Mouse (Mus musculus) MEL (cell line): ENCODE measurements at regions not wholly inside any gene's neighbourhood (a gene's known extent, or its start where the extent isn't known, plus 50 kb on each side); places are given as distances from the start of the nearest gene placed in this dataset.

Experiments used
- DNase-seq: peaks from one replicate; pipeline ENCODE4 v3.0.0; 2011; ENCODE audit warnings: low read depth, low spot score
- H3K27ac ChIP-seq: 2 replicates; pipeline ENCODE4 v1.5.1; 2012; ENCODE audit warnings: low read depth, mild to moderate bottlenecking, control low read depth, low read length, moderate library complexity; ENCODE audit not compliant: control insufficient read depth
- H3K27me3 ChIP-seq, 2 experiments: fragments of 150-350 bp in 1 of 2; sonication (generic) in 1 of 2; 2 replicates each; pipeline ENCODE4 v1.6.1; 2012; ENCODE audit warnings: low read length in 2 of 2, mild to moderate bottlenecking in 2 of 2, improper control_type of control experiment in 1 of 2, moderate library complexity in 1 of 2; ENCODE audit not compliant: insufficient read depth in 2 of 2, control insufficient read depth in 1 of 2
- H3K36me3 ChIP-seq, 2 experiments: 2 replicates each; pipeline ENCODE4 v1.6.1; 2012 to 2014; ENCODE audit warnings: low read length in 2 of 2, improper control_type of control experiment in 1 of 2, inconsistent platforms in 1 of 2, mild to moderate bottlenecking in 1 of 2; ENCODE audit not compliant: insufficient read depth in 2 of 2, control insufficient read depth in 1 of 2
- H3K4me1 ChIP-seq, 2 experiments: fragments of 150-350 bp in 1 of 2; sonication (generic) in 1 of 2; 2 replicates each; pipeline ENCODE4 v1.6.1; 2012; ENCODE audit warnings: low read length in 2 of 2, improper control_type of control experiment in 1 of 2, mild to moderate bottlenecking in 1 of 2; ENCODE audit not compliant: insufficient read depth in 2 of 2, control insufficient read depth in 1 of 2
- H3K4me3 ChIP-seq, 2 experiments: fragments of 150-350 bp in 1 of 2; sonication (generic) in 1 of 2; 2 replicates each; pipeline ENCODE4 v1.5.1; 2012; ENCODE audit warnings: low read depth in 2 of 2, low read length in 2 of 2, mild to moderate bottlenecking in 2 of 2, moderate library complexity in 2 of 2, control low read depth in 1 of 2, improper control_type of control experiment in 1 of 2; ENCODE audit not compliant: control insufficient read depth in 1 of 2, insufficient read depth in 1 of 2
- H3K79me2 ChIP-seq: 2 replicates; pipeline ENCODE4 v1.6.1; 2012; ENCODE audit warnings: mild to moderate bottlenecking, low read length, moderate library complexity; ENCODE audit not compliant: control insufficient read depth, poor library complexity, insufficient read depth
- H3K9ac ChIP-seq: 2 replicates; pipeline ENCODE4 v1.6.1; 2012; ENCODE audit warnings: low read depth, mild to moderate bottlenecking, control low read depth, low read length, moderate library complexity; ENCODE audit not compliant: control insufficient read depth, poor library complexity, severe bottlenecking
- H3K9me3 ChIP-seq: fragments of 150-350 bp; sonication (generic); replicated peaks from 2 replicates; pipeline ENCODE4 v1.6.1; 2012; ENCODE audit warnings: mild to moderate bottlenecking, low read length, improper control_type of control experiment, moderate library complexity; ENCODE audit not compliant: insufficient read depth
- BHLHE40 ChIP-seq: IDR thresholded peaks from 2 replicates; pipeline ENCODE4 v1.6.1; 2012; ENCODE audit warnings: low read depth, mild to moderate bottlenecking, inconsistent platforms, low read length, improper control_type of control experiment, borderline replicate concordance
- CHD1 ChIP-seq: IDR thresholded peaks from 2 replicates; pipeline ENCODE4 v1.6.1; 2012; ENCODE audit warnings: low read depth, mild to moderate bottlenecking, inconsistent platforms, low read length, improper control_type of control experiment
- CTCF ChIP-seq, 3 experiments: IDR thresholded peaks in 2 of 3; conservative IDR thresholded peaks in 1 of 3; 2 replicates each; pipeline ENCODE4 v1.5.1; 2011 to 2012; ENCODE audit warnings: low read length in 3 of 3, low read depth in 2 of 3, mild to moderate bottlenecking in 2 of 3, improper control_type of control experiment in 1 of 3, inconsistent platforms in 1 of 3, mixed read lengths in 1 of 3, moderate library complexity in 1 of 3; ENCODE audit not compliant: control insufficient read depth in 1 of 3, insufficient read depth in 1 of 3, poor library complexity in 1 of 3, severe bottlenecking in 1 of 3
- E2F4 ChIP-seq: IDR thresholded peaks from 2 replicates; pipeline ENCODE4 v1.6.1; 2011; ENCODE audit warnings: low read depth, low read length, improper control_type of control experiment, borderline replicate concordance
- ELF1 ChIP-seq: IDR thresholded peaks from 2 replicates; pipeline ENCODE4 v1.6.1; 2014; ENCODE audit warnings: low read depth, mild to moderate bottlenecking, inconsistent platforms, low read length, improper control_type of control experiment, moderate library complexity
- EP300 ChIP-seq, 2 experiments: IDR thresholded peaks; 2 replicates each; pipeline ENCODE4 v1.6.1; 2011; ENCODE audit warnings: improper control_type of control experiment in 2 of 2, low read length in 2 of 2, low read depth in 1 of 2, mild to moderate bottlenecking in 1 of 2
- ETS1 ChIP-seq: IDR thresholded peaks from 2 replicates; pipeline ENCODE4 v1.6.1; 2012; ENCODE audit warnings: low read depth, mild to moderate bottlenecking, inconsistent platforms, low read length, improper control_type of control experiment, moderate library complexity
- GATA1 ChIP-seq: IDR thresholded peaks from 2 replicates; pipeline ENCODE4 v1.6.1; 2011; ENCODE audit warnings: low read depth, low read length, improper control_type of control experiment
- KAT2A ChIP-seq: conservative IDR thresholded peaks from 2 replicates; pipeline ENCODE4 v1.6.1; 2012; ENCODE audit warnings: low read depth, low read length, improper control_type of control experiment, inconsistent platforms
- MAFK ChIP-seq: IDR thresholded peaks from 2 replicates; pipeline ENCODE4 v1.6.1; 2011; ENCODE audit warnings: low read depth, mild to moderate bottlenecking, low read length, improper control_type of control experiment, borderline replicate concordance
- MYB ChIP-seq: IDR thresholded peaks from 2 replicates; pipeline ENCODE4 v1.6.1; 2011; ENCODE audit warnings: mild to moderate bottlenecking, low read depth, low read length, improper control_type of control experiment
- MYC ChIP-seq: IDR thresholded peaks from 2 replicates; pipeline ENCODE4 v1.6.1; 2011; ENCODE audit warnings: low read depth, mild to moderate bottlenecking, low read length, improper control_type of control experiment, moderate library complexity
- NELFE ChIP-seq: IDR thresholded peaks from 2 replicates; pipeline ENCODE4 v1.6.1; 2011; ENCODE audit warnings: low read depth, low read length, improper control_type of control experiment
- POLR2A ChIP-seq, 2 experiments: IDR thresholded peaks; 2 replicates each; pipeline ENCODE4 v1.6.1; 2011 to 2012; ENCODE audit warnings: low read length in 2 of 2, mild to moderate bottlenecking in 2 of 2, control low read depth in 1 of 2, improper control_type of control experiment in 1 of 2, low read depth in 1 of 2, moderate library complexity in 1 of 2; ENCODE audit not compliant: control insufficient read depth in 1 of 2, insufficient read depth in 1 of 2, poor library complexity in 1 of 2
- POLR2AphosphoS5 ChIP-seq: IDR thresholded peaks from 2 replicates; pipeline ENCODE4 v1.6.1; 2012; ENCODE audit warnings: low read depth, borderline replicate concordance, mild to moderate bottlenecking, inconsistent platforms, low read length, moderate library complexity, mixed read lengths
- RAD21 ChIP-seq: IDR thresholded peaks from 2 replicates; pipeline ENCODE4 v1.6.1; 2011; ENCODE audit warnings: mild to moderate bottlenecking, low read depth, low read length, improper control_type of control experiment
- RCOR1 ChIP-seq: IDR thresholded peaks from 2 replicates; pipeline ENCODE4 v1.6.1; 2012; ENCODE audit warnings: low read depth, mild to moderate bottlenecking, inconsistent platforms, low read length, improper control_type of control experiment
- SMC3 ChIP-seq: IDR thresholded peaks from 2 replicates; pipeline ENCODE4 v1.6.1; 2011; ENCODE audit warnings: low read depth, low read length, improper control_type of control experiment
- TAL1 ChIP-seq: IDR thresholded peaks from 2 replicates; pipeline ENCODE4 v1.6.1; 2012; ENCODE audit warnings: mild to moderate bottlenecking, inconsistent platforms, low read length, moderate library complexity, mixed read lengths
- UBTF ChIP-seq: IDR thresholded peaks from 2 replicates; pipeline ENCODE4 v1.6.1; 2012; ENCODE audit warnings: low read depth, mild to moderate bottlenecking, inconsistent platforms, low read length, improper control_type of control experiment, moderate library complexity, borderline replicate concordance; ENCODE audit not compliant: insufficient read depth
- USF1 ChIP-seq: IDR thresholded peaks from 2 replicates; pipeline ENCODE4 v1.6.1; 2014; ENCODE audit warnings: low read depth, mild to moderate bottlenecking, inconsistent platforms, low read length, improper control_type of control experiment, moderate library complexity
- ZC3H11A ChIP-seq: IDR thresholded peaks from 2 replicates; pipeline ENCODE4 v1.6.1; 2012; ENCODE audit warnings: low read depth, mild to moderate bottlenecking, inconsistent platforms, low read length, improper control_type of control experiment
- ZKSCAN1 ChIP-seq: IDR thresholded peaks from 2 replicates; pipeline ENCODE4 v1.6.1; 2012; ENCODE audit warnings: low read depth, mild to moderate bottlenecking, inconsistent platforms, low read length, improper control_type of control experiment, moderate library complexity
- ZMIZ1 ChIP-seq: IDR thresholded peaks from 2 replicates; pipeline ENCODE4 v1.6.1; 2012; ENCODE audit warnings: low read depth, mild to moderate bottlenecking, inconsistent platforms, low read length, improper control_type of control experiment, moderate library complexity
- ZNF384 ChIP-seq: IDR thresholded peaks from 2 replicates; pipeline ENCODE4 v1.6.1; 2012; ENCODE audit warnings: low read depth, mild to moderate bottlenecking, inconsistent platforms, low read length, improper control_type of control experiment

GRCm38 (mm10) chr2:131715381-131715780, 144.2 kb downstream of the Erv3 start:
- DNase-seq: no peak
- TF ChIP-seq E2F4: no peak
- TF ChIP-seq ETS1: no peak
- no peak for TF ChIP-seq KAT2A
- TF ChIP-seq MYB: no peak
- no peak for TF ChIP-seq ZNF384
- no peak for TF ChIP-seq MAFK
- TF ChIP-seq SMC3: no peak
- TF ChIP-seq RCOR1: no peak
- no peak for TF ChIP-seq USF1
- no peak for TF ChIP-seq ELF1
- no peak for TF ChIP-seq ZKSCAN1
- no peak for TF ChIP-seq GATA1
- no peak for TF ChIP-seq TAL1
- no peak for TF ChIP-seq NELFE
- TF ChIP-seq CHD1: no peak
- TF ChIP-seq CTCF (IDR thresholded peaks at IDR 0.05 in 2 of 3, conservative IDR thresholded peaks at IDR 0.05 in 1 of 3; ENCODE audit: control insufficient read depth in 1 of 3, insufficient read depth in 1 of 3, low read depth in 2 of 3, low read length in 3 of 3, poor library complexity in 1 of 3, severe bottlenecking in 1 of 3): no peak
- no peak for TF ChIP-seq POLR2AphosphoS5
- no peak for TF ChIP-seq RAD21
- no peaks in the 10 kb centered on the region for H3K4me1 ChIP-seq
- no peak overlapping the region for H3K9ac ChIP-seq
- H3K9me3 ChIP-seq: no peaks in the 10 kb centered on the region
- no peaks in the 10 kb centered on the region for H3K36me3 ChIP-seq
- no peak overlapping the region for H3K4me3 ChIP-seq
- no peaks in the 10 kb centered on the region for H3K79me2 ChIP-seq
- H3K27ac ChIP-seq: no peak overlapping the region
- H3K27me3 ChIP-seq: no peaks in the 10 kb centered on the region; a peak in 1 of 4 replicates

- no peak for TF ChIP-seq POLR2A (IDR thresholded peaks at IDR 0.05; ENCODE audit: control insufficient read depth in 1 of 2, insufficient read depth in 1 of 2, low read depth in 1 of 2, low read length in 2 of 2, poor library complexity in 1 of 2)
- no peak for TF ChIP-seq ETS1
- TF ChIP-seq ZKSCAN1: no peak
- TF ChIP-seq E2F4: no peak
- no peak for TF ChIP-seq GATA1
- no peak for TF ChIP-seq MYC
- no peak for TF ChIP-seq SMC3
- TF ChIP-seq EP300 (IDR thresholded peaks at IDR 0.05; ENCODE audit: low read depth in 1 of 2, low read length in 2 of 2): no peak
- TF ChIP-seq BHLHE40: no peak
- no peak for TF ChIP-seq ZC3H11A
- TF ChIP-seq ZMIZ1: no peak
- TF ChIP-seq RCOR1: no peak
- TF ChIP-seq UBTF: no peak
- TF ChIP-seq, all 39 proteins: peak for 0
- Histone ChIP-seq H3K27me3 (no peaks in the 10 kb centered on the region; a peak in 1 of 4 replicates), H3K4me3 (no peak overlapping the region), H3K79me2 (no peaks in the 10 kb centered on the region), H3K9ac (no peak overlapping the region), H3K9me3 (no peaks in the 10 kb centered on the region), H3K4me1 (no peaks in the 10 kb centered on the region), H3K27ac (no peak overlapping the region), H3K36me3 (no peaks in the 10 kb centered on the region)
- no peak for DNase-seq
Measured at GRCm38 (mm10) chr2:131711886-131712285, 147.7 kb downstream of the Erv3 start.
